Mouse (Mus musculus) hematopoietic multipotent progenitor cell, adult 10-12 weeks (in vitro differentiated cells): ENCODE results near the gene Sost. TPM values are rescaled to one million over a fixed set of nuclear protein-coding genes. Genes with fewer than 3 reads are reported as not detected.

Experiments
- polyA plus RNA-seq: library from polyadenylated mRNA; stranded (reverse); fragments of >175 nt; gene quantifications from 2 replicates; pipeline ENCODE4 v1.2.3, GENCODE M21; 2012; ENCODE audit warnings: low replicate concordance

Gene Sost
- polyA plus RNA-seq, result not detected in 2 replicates

GRCm38 (mm10) chr11:101966965-101967614 is at the start of gene Sost:
Gene Sost, minus strand, starts transcription at chr11:101967015.

GRCm38 (mm10) chr11:101986913-101987312 is 20.1 kb upstream of the Sost start, which contains the start of gene Dusp3:
Gene Dusp3, minus strand, starts transcription at chr11:101987013.

GRCm38 (mm10) chr11:101984054-101985025 is 17.5 kb upstream of the Sost start, which contains the start of gene Cfap97d1:
Gene Cfap97d1, plus strand, starts transcription at chr11:101984279.

Other genes with a start within 250 kb of the Sost start
- gene Dhx8, start 234.1 kb downstream of the Sost start, polyA plus RNA-seq, result 12.2 and 15.7 TPM in 2 replicates
- gene Etv4, start 181.6 kb downstream of the Sost start, polyA plus RNA-seq, result 0.19 and 0.66 TPM in 2 replicates
- not detected in 2 replicates for gene Meox1, start 72.6 kb downstream of the Sost start, polyA plus RNA-seq
- gene Cfap97d1, start 17.3 kb upstream of the Sost start, polyA plus RNA-seq, result not detected in 2 replicates
- 16.2 and 38.6 TPM in 2 replicates for gene Dusp3, start 20.0 kb upstream of the Sost start, polyA plus RNA-seq
- 0.05 and 0.06 TPM in 2 replicates for gene Mpp3, start 61.4 kb upstream of the Sost start, polyA plus RNA-seq
- gene Cd300lg, start 74.5 kb upstream of the Sost start, polyA plus RNA-seq, result 0.97 and 1.6 TPM in 2 replicates
- 1.7 and 6.2 TPM in 2 replicates for gene Mpp2, start 121.5 kb upstream of the Sost start, polyA plus RNA-seq
- gene Ppy, start 134.3 kb upstream of the Sost start, polyA plus RNA-seq, result not detected in 2 replicates
- not detected in 2 replicates for gene Pyy, start 140.8 kb upstream of the Sost start, polyA plus RNA-seq
- gene Nags, start 178.5 kb upstream of the Sost start, polyA plus RNA-seq, result 0.45 TPM in 1 of 2 replicates, not detected in the other
- gene Tmem101, start 189.4 kb upstream of the Sost start, polyA plus RNA-seq, result 4.5 and 9.7 TPM in 2 replicates
- 80.7 and 88.6 TPM in 2 replicates for gene Lsm12, start 218.3 kb upstream of the Sost start, polyA plus RNA-seq
- gene G6pc3, start 222.6 kb upstream of the Sost start, polyA plus RNA-seq, result 19.6 and 22.2 TPM in 2 replicates